Mouse (Mus musculus): ENCODE measurements around the gene Fam198a. TPM values are rescaled to one million over a fixed set of nuclear protein-coding genes. Genes with fewer than 3 reads are reported as not detected.

Fam198a gene
- 1 to 10 TPM in 1 of 2 experiments, not detected in 1; 4.5 TPM for polyA plus RNA-seq (2012; fragmentation: generic; extraction: Trizol)

DNA sequence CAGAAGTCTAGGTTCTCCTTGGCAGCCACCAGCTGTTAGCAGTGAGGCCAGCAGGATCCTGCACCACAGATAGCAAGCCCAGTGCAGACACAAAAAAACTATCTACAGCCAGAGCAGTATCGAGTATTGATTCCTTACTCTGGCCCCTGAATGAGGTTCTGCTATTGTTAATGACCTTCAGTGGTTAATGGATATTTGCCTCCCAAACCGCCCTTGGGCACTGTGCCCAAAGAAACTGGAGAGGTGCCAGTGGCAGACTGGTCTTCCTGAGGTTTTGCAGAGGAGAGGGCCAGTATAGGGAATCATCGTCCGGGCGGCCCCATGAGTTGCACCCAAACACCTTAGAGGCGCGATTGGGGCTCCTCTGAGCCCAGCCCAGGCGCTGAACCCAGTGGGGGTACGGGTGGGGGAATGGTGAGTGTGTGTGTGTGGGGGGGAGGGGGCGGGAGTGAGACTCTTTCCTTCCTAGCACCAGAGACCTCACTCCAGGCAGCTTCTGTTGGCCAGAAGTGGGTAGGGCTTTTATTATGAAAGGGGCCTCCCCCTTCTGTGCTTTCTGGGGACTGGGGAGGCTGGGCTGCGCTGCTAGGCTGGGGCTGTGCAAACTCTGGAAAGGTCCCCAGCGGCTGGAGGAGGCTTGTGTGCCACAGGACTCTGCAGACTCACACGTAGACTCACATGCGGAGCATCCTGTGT, at the start of gene Fam198a:
TSS of gene Fam198a (plus strand) at position 571 of the 696 bp plus-strand sequence.

GRCm38 (mm10) chr9:121916102-121916501, 34.7 kb upstream of the Fam198a start, which contains the start of gene Cyp8b1:
Gene Cyp8b1, minus strand, starts transcription at chr9:121916305.

DNA sequence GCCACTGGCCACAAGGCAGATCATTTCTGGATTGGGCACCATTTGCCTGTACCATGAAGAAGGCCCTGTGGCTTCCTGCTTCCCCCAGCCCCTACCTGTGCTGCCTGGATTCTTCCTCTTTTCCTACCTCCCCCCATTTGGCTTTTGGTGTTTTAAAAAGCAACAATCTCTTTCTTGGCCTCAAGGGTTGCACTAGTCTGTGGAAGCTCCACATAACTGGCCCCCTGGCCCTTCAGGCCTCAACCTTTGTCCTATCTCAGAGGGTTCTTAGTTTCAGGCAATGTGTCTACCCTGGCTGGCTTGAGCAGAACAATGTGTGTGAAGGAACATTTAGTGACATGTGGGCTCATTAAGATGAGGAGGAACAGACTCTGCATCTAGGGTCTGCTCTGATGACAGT, 46.2 kb downstream of the Fam198a start, which contains the start of gene Pomgnt2:
TSS of gene Pomgnt2 (minus strand) at position 101 of the 400 bp plus-strand sequence.

Other genes starting within 250 kb of the Fam198a start
- gene Sec22c, start 245.5 kb upstream of the Fam198a start, polyA plus RNA-seq (2012; fragmentation: generic; extraction: Trizol), result 1 to 10 TPM; 2.2 to 6.3 TPM
- gene Ss18l2, start 240.7 kb upstream of the Fam198a start, polyA plus RNA-seq (2012; fragmentation: generic; extraction: Trizol), result 10 to 100 TPM in 1 of 2 experiments, 1 to 10 TPM in 1; 8.8 to 31.3 TPM
- gene Nktr, start 231.8 kb upstream of the Fam198a start, polyA plus RNA-seq (2012; fragmentation: generic; extraction: Trizol), result 1 to 10 TPM in 1 of 2 experiments, under 1 TPM in 1; 0.67 to 7.5 TPM
- 10 to 100 TPM; 11.7 to 45.0 TPM for gene Zfp651, start 191.7 kb upstream of the Fam198a start, polyA plus RNA-seq (2012; fragmentation: generic; extraction: Trizol)
- gene Klhl40, start 173.4 kb upstream of the Fam198a start, polyA plus RNA-seq (2012; fragmentation: generic; extraction: Trizol), result under 1 TPM; 0.01 to 0.11 TPM
- under 1 TPM; 0.04 to 0.13 TPM for gene Hhatl, start 158.5 kb upstream of the Fam198a start, polyA plus RNA-seq (2012; fragmentation: generic; extraction: Trizol)
- gene Ccdc13, start 111.5 kb upstream of the Fam198a start, polyA plus RNA-seq (2012; fragmentation: generic; extraction: Trizol), result 1 to 10 TPM in 1 of 2 experiments, under 1 TPM in 1; 0.05 to 1.0 TPM
- gene Higd1a, start 92.6 kb upstream of the Fam198a start, polyA plus RNA-seq (2012; fragmentation: generic; extraction: Trizol), result 10 to 100 TPM; 24.0 to 61.0 TPM
- gene Ackr2, start 52.6 kb upstream of the Fam198a start, polyA plus RNA-seq (2012; fragmentation: generic; extraction: Trizol), result under 1 TPM in 1 of 2 experiments, not detected in 1; 0.05 TPM
- under 1 TPM in 1 of 2 experiments, not detected in 1; 0.02 TPM for gene Cyp8b1, start 34.7 kb upstream of the Fam198a start, polyA plus RNA-seq (2012; fragmentation: generic; extraction: Trizol)
- gene Pomgnt2, start 46.1 kb downstream of the Fam198a start, polyA plus RNA-seq (2012; fragmentation: generic; extraction: Trizol), result 1 to 10 TPM; 2.0 to 8.5 TPM
- 10 to 100 TPM in 1 of 2 experiments, 1 to 10 TPM in 1; 1.5 to 13.6 TPM for gene Snrk, start 166.3 kb downstream of the Fam198a start, polyA plus RNA-seq (2012; fragmentation: generic; extraction: Trizol)

Data from C3H10T1/2 (cell line).